Mouse (Mus musculus) embryo, embryonic 11.5 days (tissue): ENCODE data around the gene Exoc2.

Source experiments
- DNase-seq: peaks from one replicate; pipeline ENCODE4 v3.0.0-alpha.2; 2012; ENCODE audit warnings: low read depth, low spot score

The Exoc2 gene

GRCm38 (mm10) chr13:30777678-30778179 is 196.2 kb downstream of the Exoc2 start:
- DNase-seq, result no peak

DNA sequence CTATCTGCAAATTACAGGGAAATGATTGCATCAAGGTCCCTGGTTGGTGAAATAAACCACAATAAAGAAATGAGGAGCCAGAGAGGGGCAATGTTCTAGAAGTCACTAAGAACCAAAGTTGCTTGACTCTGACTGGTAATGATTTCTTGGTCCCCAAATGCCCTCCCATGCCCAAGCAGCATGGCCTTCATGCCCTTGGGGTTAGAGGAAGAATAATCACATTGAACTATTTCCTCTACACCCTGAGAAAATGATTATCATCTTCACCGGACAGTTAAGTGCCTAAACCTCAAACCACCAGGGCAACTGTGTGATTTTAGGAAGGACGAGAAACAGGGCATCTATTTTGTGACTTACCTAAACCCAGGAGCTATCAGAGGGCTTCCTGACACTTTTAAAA is 197.9 kb downstream of the Exoc2 start:
- no peak for DNase-seq

- no peak for DNase-seq
Observed at GRCm38 (mm10) chr13:30767477-30768127, 206.3 kb downstream of the Exoc2 start.

DNA sequence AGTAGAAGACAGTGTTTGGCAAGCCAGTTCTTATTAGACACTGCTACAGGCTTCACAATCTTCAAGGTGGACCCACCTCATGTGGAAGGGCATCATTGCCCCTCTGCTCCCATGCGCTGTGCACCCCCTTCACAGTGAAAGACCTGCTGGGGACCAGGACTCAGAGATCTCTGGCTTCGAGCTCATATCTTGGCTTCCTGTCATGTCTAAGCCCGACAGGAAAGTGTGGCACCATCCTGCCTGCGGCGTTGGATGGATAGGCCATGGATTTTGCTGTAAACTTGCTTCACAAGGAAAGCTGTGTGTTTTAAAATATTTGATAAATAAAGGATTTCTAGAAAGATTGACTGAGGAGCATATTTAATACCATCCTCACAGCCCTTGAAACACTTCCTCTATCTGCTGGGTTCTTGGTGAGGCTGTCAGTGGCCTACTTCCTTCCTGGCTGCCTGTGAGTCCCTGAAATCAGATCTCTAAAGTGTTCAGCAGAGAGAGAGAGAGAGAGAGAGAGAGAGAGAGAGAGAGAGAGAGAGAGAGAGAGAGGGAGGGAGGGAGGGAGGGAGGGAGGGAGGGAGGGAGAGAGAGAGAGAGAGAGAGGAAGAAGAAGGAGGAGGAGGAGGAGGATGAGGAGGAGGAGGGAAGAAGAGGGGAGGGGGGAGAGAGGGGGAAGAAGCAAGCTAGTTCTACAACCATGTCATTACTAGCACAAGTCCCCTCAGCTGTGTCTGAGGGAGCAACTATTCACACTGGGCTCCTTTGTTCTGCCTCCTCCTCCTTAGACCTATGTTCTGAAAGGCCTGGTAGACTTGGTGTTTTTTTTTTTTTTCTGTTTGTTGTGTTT is 207.0 kb downstream of the Exoc2 start:
- DNase-seq, result no peak

DNA sequence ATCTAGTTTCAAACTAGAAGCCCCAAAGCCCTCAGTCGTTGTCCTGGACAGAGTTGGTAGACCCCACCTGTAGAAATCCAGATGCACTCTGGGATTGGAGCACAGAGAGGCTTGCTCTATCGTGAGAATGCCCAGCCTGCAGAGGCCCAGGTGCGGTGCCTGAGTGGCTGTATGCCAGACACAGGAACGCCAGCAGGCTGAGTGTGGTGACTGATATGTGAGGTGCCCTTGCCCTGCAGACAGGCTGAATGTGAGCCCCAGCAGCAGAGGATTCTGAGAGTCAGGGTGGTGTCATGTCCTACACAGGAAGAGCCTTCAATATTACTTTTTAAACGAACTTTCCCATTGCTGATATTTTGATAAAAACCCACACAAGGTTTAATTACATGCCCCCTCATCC is 208.0 kb downstream of the Exoc2 start:
- no peak for DNase-seq

GRCm38 (mm10) chr13:30764014-30764740 is 209.7 kb downstream of the Exoc2 start:
- no peak for DNase-seq
